Mouse (Mus musculus) kidney, adult 2 months (tissue): Measurements from ENCODE around the gene Rnf212.

Source experiments
- CTCF ChIP-seq: fragments of 200-500 bp; conservative IDR thresholded peaks from 2 replicates; pipeline ENCODE4 v1.5.1; 2011; ENCODE audit warnings: low read depth, mild to moderate bottlenecking, control low read depth, low read length, moderate library complexity, mixed read lengths; ENCODE audit not compliant: insufficient read depth, insufficient read length
- POLR2A ChIP-seq: fragments of 200-500 bp; IDR thresholded peaks from one replicate; pipeline ENCODE4 v1.6.1; 2011; ENCODE audit warnings: low read depth, low read length, control low read depth

GRCm38 (mm10) chr5:108823276-108823675 lies 48.5 kb upstream of the Rnf212 start:
- no peak for TF ChIP-seq CTCF
- no peak for TF ChIP-seq POLR2A
